Mouse (Mus musculus) MEL (cell line): ENCODE data around the gene Dhodh. TPM values are rescaled to one million over a fixed set of nuclear protein-coding genes. Genes with fewer than 3 reads are reported as not detected.

Experiments
- DNase-seq: peaks from one replicate; pipeline ENCODE4 v3.0.0; 2011; ENCODE audit warnings: low read depth, low spot score
- H3K27ac ChIP-seq: 2 replicates; pipeline ENCODE4 v1.5.1; 2012; ENCODE audit warnings: low read depth, mild to moderate bottlenecking, control low read depth, low read length, moderate library complexity; ENCODE audit not compliant: control insufficient read depth
- H3K27me3 ChIP-seq, 2 experiments: fragments of 150-350 bp in 1 of 2; sonication (generic) in 1 of 2; 2 replicates each; pipeline ENCODE4 v1.6.1; 2012; ENCODE audit warnings: low read length in 2 of 2, mild to moderate bottlenecking in 2 of 2, improper control_type of control experiment in 1 of 2, moderate library complexity in 1 of 2; ENCODE audit not compliant: insufficient read depth in 2 of 2, control insufficient read depth in 1 of 2
- H3K36me3 ChIP-seq, 2 experiments: 2 replicates each; pipeline ENCODE4 v1.6.1; 2012 to 2014; ENCODE audit warnings: low read length in 2 of 2, improper control_type of control experiment in 1 of 2, inconsistent platforms in 1 of 2, mild to moderate bottlenecking in 1 of 2; ENCODE audit not compliant: insufficient read depth in 2 of 2, control insufficient read depth in 1 of 2
- H3K4me1 ChIP-seq, 2 experiments: fragments of 150-350 bp in 1 of 2; sonication (generic) in 1 of 2; 2 replicates each; pipeline ENCODE4 v1.6.1; 2012; ENCODE audit warnings: low read length in 2 of 2, improper control_type of control experiment in 1 of 2, mild to moderate bottlenecking in 1 of 2; ENCODE audit not compliant: insufficient read depth in 2 of 2, control insufficient read depth in 1 of 2
- H3K4me3 ChIP-seq, 2 experiments: fragments of 150-350 bp in 1 of 2; sonication (generic) in 1 of 2; 2 replicates each; pipeline ENCODE4 v1.5.1; 2012; ENCODE audit warnings: low read depth in 2 of 2, low read length in 2 of 2, mild to moderate bottlenecking in 2 of 2, moderate library complexity in 2 of 2, control low read depth in 1 of 2, improper control_type of control experiment in 1 of 2; ENCODE audit not compliant: control insufficient read depth in 1 of 2, insufficient read depth in 1 of 2
- H3K79me2 ChIP-seq: 2 replicates; pipeline ENCODE4 v1.6.1; 2012; ENCODE audit warnings: mild to moderate bottlenecking, low read length, moderate library complexity; ENCODE audit not compliant: control insufficient read depth, poor library complexity, insufficient read depth
- H3K9ac ChIP-seq: 2 replicates; pipeline ENCODE4 v1.6.1; 2012; ENCODE audit warnings: low read depth, mild to moderate bottlenecking, control low read depth, low read length, moderate library complexity; ENCODE audit not compliant: control insufficient read depth, poor library complexity, severe bottlenecking
- H3K9me3 ChIP-seq: fragments of 150-350 bp; sonication (generic); replicated peaks from 2 replicates; pipeline ENCODE4 v1.6.1; 2012; ENCODE audit warnings: mild to moderate bottlenecking, low read length, improper control_type of control experiment, moderate library complexity; ENCODE audit not compliant: insufficient read depth
- BHLHE40 ChIP-seq: IDR thresholded peaks from 2 replicates; pipeline ENCODE4 v1.6.1; 2012; ENCODE audit warnings: low read depth, mild to moderate bottlenecking, inconsistent platforms, low read length, improper control_type of control experiment, borderline replicate concordance
- CHD1 ChIP-seq: IDR thresholded peaks from 2 replicates; pipeline ENCODE4 v1.6.1; 2012; ENCODE audit warnings: low read depth, mild to moderate bottlenecking, inconsistent platforms, low read length, improper control_type of control experiment
- CTCF ChIP-seq, 3 experiments: IDR thresholded peaks in 2 of 3; conservative IDR thresholded peaks in 1 of 3; 2 replicates each; pipeline ENCODE4 v1.5.1; 2011 to 2012; ENCODE audit warnings: low read length in 3 of 3, low read depth in 2 of 3, mild to moderate bottlenecking in 2 of 3, improper control_type of control experiment in 1 of 3, inconsistent platforms in 1 of 3, mixed read lengths in 1 of 3, moderate library complexity in 1 of 3; ENCODE audit not compliant: control insufficient read depth in 1 of 3, insufficient read depth in 1 of 3, poor library complexity in 1 of 3, severe bottlenecking in 1 of 3
- ELF1 ChIP-seq: IDR thresholded peaks from 2 replicates; pipeline ENCODE4 v1.6.1; 2014; ENCODE audit warnings: low read depth, mild to moderate bottlenecking, inconsistent platforms, low read length, improper control_type of control experiment, moderate library complexity
- ETS1 ChIP-seq: IDR thresholded peaks from 2 replicates; pipeline ENCODE4 v1.6.1; 2012; ENCODE audit warnings: low read depth, mild to moderate bottlenecking, inconsistent platforms, low read length, improper control_type of control experiment, moderate library complexity
- GATA1 ChIP-seq: IDR thresholded peaks from 2 replicates; pipeline ENCODE4 v1.6.1; 2011; ENCODE audit warnings: low read depth, low read length, improper control_type of control experiment
- JUND ChIP-seq: IDR thresholded peaks from 2 replicates; pipeline ENCODE4 v1.6.1; 2011; ENCODE audit warnings: low read depth, mild to moderate bottlenecking, improper control_type of control experiment, low read length
- KAT2A ChIP-seq: conservative IDR thresholded peaks from 2 replicates; pipeline ENCODE4 v1.6.1; 2012; ENCODE audit warnings: low read depth, low read length, improper control_type of control experiment, inconsistent platforms
- MAX ChIP-seq: IDR thresholded peaks from 2 replicates; pipeline ENCODE4 v1.6.1; 2011; ENCODE audit warnings: low read length, improper control_type of control experiment
- MXI1 ChIP-seq: IDR thresholded peaks from 2 replicates; pipeline ENCODE4 v1.6.1; 2011; ENCODE audit warnings: mild to moderate bottlenecking, low read depth, low read length, improper control_type of control experiment
- MYC ChIP-seq: IDR thresholded peaks from 2 replicates; pipeline ENCODE4 v1.6.1; 2011; ENCODE audit warnings: low read depth, mild to moderate bottlenecking, low read length, improper control_type of control experiment, moderate library complexity
- NELFE ChIP-seq: IDR thresholded peaks from 2 replicates; pipeline ENCODE4 v1.6.1; 2011; ENCODE audit warnings: low read depth, low read length, improper control_type of control experiment
- NRF1 ChIP-seq: IDR thresholded peaks from 2 replicates; pipeline ENCODE4 v1.6.1; 2014; ENCODE audit warnings: low read depth, mild to moderate bottlenecking, inconsistent platforms, low read length, improper control_type of control experiment, moderate library complexity; ENCODE audit not compliant: poor library complexity, insufficient read depth, severe bottlenecking
- POLR2A ChIP-seq, 2 experiments: IDR thresholded peaks; 2 replicates each; pipeline ENCODE4 v1.6.1; 2011 to 2012; ENCODE audit warnings: low read length in 2 of 2, mild to moderate bottlenecking in 2 of 2, control low read depth in 1 of 2, improper control_type of control experiment in 1 of 2, low read depth in 1 of 2, moderate library complexity in 1 of 2; ENCODE audit not compliant: control insufficient read depth in 1 of 2, insufficient read depth in 1 of 2, poor library complexity in 1 of 2
- POLR2AphosphoS2 ChIP-seq: IDR thresholded peaks from 2 replicates; pipeline ENCODE4 v1.6.1; 2011; ENCODE audit warnings: low read length, improper control_type of control experiment
- POLR2AphosphoS5 ChIP-seq: IDR thresholded peaks from 2 replicates; pipeline ENCODE4 v1.6.1; 2012; ENCODE audit warnings: low read depth, borderline replicate concordance, mild to moderate bottlenecking, inconsistent platforms, low read length, moderate library complexity, mixed read lengths
- SIN3A ChIP-seq: IDR thresholded peaks from 2 replicates; pipeline ENCODE4 v1.6.1; 2012; ENCODE audit warnings: low read length, improper control_type of control experiment, inconsistent platforms
- SMC3 ChIP-seq: IDR thresholded peaks from 2 replicates; pipeline ENCODE4 v1.6.1; 2011; ENCODE audit warnings: low read depth, low read length, improper control_type of control experiment
- TBP ChIP-seq: IDR thresholded peaks from 2 replicates; pipeline ENCODE4 v1.8.0; 2011; ENCODE audit warnings: low read depth, low read length, improper control_type of control experiment
- TCF12 ChIP-seq: IDR thresholded peaks from 2 replicates; pipeline ENCODE4 v1.6.1; 2014; ENCODE audit warnings: low read depth, mild to moderate bottlenecking, inconsistent platforms, low read length, improper control_type of control experiment, moderate library complexity
- USF1 ChIP-seq: IDR thresholded peaks from 2 replicates; pipeline ENCODE4 v1.6.1; 2014; ENCODE audit warnings: low read depth, mild to moderate bottlenecking, inconsistent platforms, low read length, improper control_type of control experiment, moderate library complexity
- USF2 ChIP-seq, 2 experiments: IDR thresholded peaks; 2 replicates each; pipeline ENCODE4 v1.6.1; 2011 to 2012; ENCODE audit warnings: improper control_type of control experiment in 2 of 2, low read length in 2 of 2, borderline replicate concordance in 1 of 2, inconsistent platforms in 1 of 2, low read depth in 1 of 2, mild to moderate bottlenecking in 1 of 2; ENCODE audit not compliant: insufficient read depth in 1 of 2
- ZC3H11A ChIP-seq: IDR thresholded peaks from 2 replicates; pipeline ENCODE4 v1.6.1; 2012; ENCODE audit warnings: low read depth, mild to moderate bottlenecking, inconsistent platforms, low read length, improper control_type of control experiment
- ZKSCAN1 ChIP-seq: IDR thresholded peaks from 2 replicates; pipeline ENCODE4 v1.6.1; 2012; ENCODE audit warnings: low read depth, mild to moderate bottlenecking, inconsistent platforms, low read length, improper control_type of control experiment, moderate library complexity
- ZMIZ1 ChIP-seq: IDR thresholded peaks from 2 replicates; pipeline ENCODE4 v1.6.1; 2012; ENCODE audit warnings: low read depth, mild to moderate bottlenecking, inconsistent platforms, low read length, improper control_type of control experiment, moderate library complexity
- ZNF384 ChIP-seq: IDR thresholded peaks from 2 replicates; pipeline ENCODE4 v1.6.1; 2012; ENCODE audit warnings: low read depth, mild to moderate bottlenecking, inconsistent platforms, low read length, improper control_type of control experiment
- polyA plus RNA-seq, 2 experiments: library from polyadenylated mRNA; stranded (reverse) in 1 of 2; unstranded in 1 of 2; fragments of >175 nt in 1 of 2; fragments of >200 nt in 1 of 2; gene quantifications; 2 replicates each; pipeline versions ENCODE4 v1.2.1 to v1.2.4; 2012; ENCODE audit warnings: low replicate concordance in 2 of 2, low read depth in 1 of 2; ENCODE audit not compliant: insufficient read length in 2 of 2, insufficient read depth in 1 of 2, missing spikeins in 1 of 2
- total RNA-seq: library from RNA; depleted of rRNA; stranded (reverse); fragments of 300-350 nt; gene quantifications from 2 replicates; pipeline ENCODE4 v1.2.3, GENCODE M21; 2012

Dhodh gene
- total and polyA plus RNA-seq, 3 experiments = 28.3 to 52.5 TPM; not detected in 1

DNA sequence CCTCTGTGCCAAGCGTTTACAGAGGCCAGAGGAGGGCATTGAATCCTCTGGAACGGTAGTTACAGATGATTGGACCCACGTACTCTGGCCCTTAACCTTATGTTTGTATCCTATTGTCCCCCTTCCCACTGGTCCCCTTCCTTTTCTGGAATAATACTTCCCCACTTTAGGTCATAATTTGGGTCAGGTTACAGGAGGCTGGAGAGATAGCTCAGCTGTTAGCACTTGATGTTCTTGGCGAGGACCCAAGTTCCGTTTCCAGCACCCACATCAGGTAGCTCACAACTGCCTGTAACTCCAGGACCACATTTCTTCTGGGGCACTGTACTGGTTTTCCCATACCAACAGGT, 655 bp upstream of the Dhodh start (continued):
- peak; percentile 54; the same call in 1 of the 2 replicates for TF ChIP-seq TBP
- TF ChIP-seq ZMIZ1 = no peak
- TF ChIP-seq, all 39 proteins: peak for 8

GRCm38 (mm10) chr8:109607650-109608049, 823 bp downstream of the Dhodh start:
- Histone ChIP-seq H3K79me2 (peaks cover 6% of the 10 kb centered on the region), H3K9me3 (no peaks in the 10 kb centered on the region), H3K27ac (peak overlapping the region; percentile 45), H3K4me3 (peak overlapping the region; percentile 67 to 93), H3K9ac (peak overlapping the region; percentile 64), H3K36me3 (peaks cover 0 to 15% of the 10 kb centered on the region in 2 experiments; a peak in 2 of 4 replicates), H3K4me1 (peaks cover 4 to 6% of the 10 kb centered on the region in 2 experiments), H3K27me3 (no peaks in the 10 kb centered on the region)
- TF ChIP-seq GATA1 (0 out of 2 replicates have a peak, but pooled peaks have one; percentile 3), NELFE (no peak), TBP (no peak), ZKSCAN1 (no peak), POLR2AphosphoS5 (no peak), MAX (peak; percentile 92), CHD1 (no peak), TCF12 (no peak), NRF1 (peak; percentile 50; the same call in 1 of the 2 replicates), MYC (peak; percentile 97), MXI1 (peak; percentile 93), CTCF (IDR thresholded peaks at IDR 0.05 in 2 of 3, conservative IDR thresholded peaks at IDR 0.05 in 1 of 3; ENCODE audit: control insufficient read depth in 1 of 3, insufficient read depth in 1 of 3, low read depth in 2 of 3, low read length in 3 of 3, poor library complexity in 1 of 3, severe bottlenecking in 1 of 3) (no peak), BHLHE40 (peak; percentile 97), ZNF384 (peak; percentile 91), ZC3H11A (no peak), POLR2AphosphoS2 (no peak), JUND (no peak), USF2 (IDR thresholded peaks at IDR 0.05; ENCODE audit: borderline replicate concordance in 1 of 2, insufficient read depth in 1 of 2, low read depth in 1 of 2, low read length in 2 of 2) (no peak), SIN3A (peak; percentile 89), POLR2A (IDR thresholded peaks at IDR 0.05; ENCODE audit: control insufficient read depth in 1 of 2, insufficient read depth in 1 of 2, low read depth in 1 of 2, low read length in 2 of 2, poor library complexity in 1 of 2) (no peak), USF1 (peak; percentile 77), KAT2A (no peak), ETS1 (0 out of 2 replicates have a peak, but pooled peaks have one; percentile 16), ELF1 (peak; percentile 43; the same call in 1 of the 2 replicates), SMC3 (no peak)
- peak; percentile 81 for DNase-seq
